Mouse (Mus musculus) MEL (cell line): ENCODE measurements around the gene Tmem274. TPM values are rescaled to one million over a fixed set of nuclear protein-coding genes. Genes with fewer than 3 reads are reported as not detected.
"Not testable (repeated sequence)": the region's sequence is repeated elsewhere in the genome, so short reads cannot be mapped to it uniquely, and the experiment has no call there.

ENCODE experiments used
- DNase-seq: peaks from one replicate; pipeline ENCODE4 v3.0.0; 2011; ENCODE audit warnings: low read depth, low spot score
- H3K27ac ChIP-seq: 2 replicates; pipeline ENCODE4 v1.5.1; 2012; ENCODE audit warnings: low read depth, mild to moderate bottlenecking, control low read depth, low read length, moderate library complexity; ENCODE audit not compliant: control insufficient read depth
- H3K27me3 ChIP-seq, 2 experiments: fragments of 150-350 bp in 1 of 2; sonication (generic) in 1 of 2; 2 replicates each; pipeline ENCODE4 v1.6.1; 2012; ENCODE audit warnings: low read length in 2 of 2, mild to moderate bottlenecking in 2 of 2, improper control_type of control experiment in 1 of 2, moderate library complexity in 1 of 2; ENCODE audit not compliant: insufficient read depth in 2 of 2, control insufficient read depth in 1 of 2
- H3K36me3 ChIP-seq, 2 experiments: 2 replicates each; pipeline ENCODE4 v1.6.1; 2012 to 2014; ENCODE audit warnings: low read length in 2 of 2, improper control_type of control experiment in 1 of 2, inconsistent platforms in 1 of 2, mild to moderate bottlenecking in 1 of 2; ENCODE audit not compliant: insufficient read depth in 2 of 2, control insufficient read depth in 1 of 2
- H3K4me1 ChIP-seq, 2 experiments: fragments of 150-350 bp in 1 of 2; sonication (generic) in 1 of 2; 2 replicates each; pipeline ENCODE4 v1.6.1; 2012; ENCODE audit warnings: low read length in 2 of 2, improper control_type of control experiment in 1 of 2, mild to moderate bottlenecking in 1 of 2; ENCODE audit not compliant: insufficient read depth in 2 of 2, control insufficient read depth in 1 of 2
- H3K4me3 ChIP-seq, 2 experiments: fragments of 150-350 bp in 1 of 2; sonication (generic) in 1 of 2; 2 replicates each; pipeline ENCODE4 v1.5.1; 2012; ENCODE audit warnings: low read depth in 2 of 2, low read length in 2 of 2, mild to moderate bottlenecking in 2 of 2, moderate library complexity in 2 of 2, control low read depth in 1 of 2, improper control_type of control experiment in 1 of 2; ENCODE audit not compliant: control insufficient read depth in 1 of 2, insufficient read depth in 1 of 2
- H3K79me2 ChIP-seq: 2 replicates; pipeline ENCODE4 v1.6.1; 2012; ENCODE audit warnings: mild to moderate bottlenecking, low read length, moderate library complexity; ENCODE audit not compliant: control insufficient read depth, poor library complexity, insufficient read depth
- H3K9ac ChIP-seq: 2 replicates; pipeline ENCODE4 v1.6.1; 2012; ENCODE audit warnings: low read depth, mild to moderate bottlenecking, control low read depth, low read length, moderate library complexity; ENCODE audit not compliant: control insufficient read depth, poor library complexity, severe bottlenecking
- H3K9me3 ChIP-seq: fragments of 150-350 bp; sonication (generic); replicated peaks from 2 replicates; pipeline ENCODE4 v1.6.1; 2012; ENCODE audit warnings: mild to moderate bottlenecking, low read length, improper control_type of control experiment, moderate library complexity; ENCODE audit not compliant: insufficient read depth
- CHD2 ChIP-seq: IDR thresholded peaks from 2 replicates; pipeline ENCODE4 v1.6.1; 2011; ENCODE audit warnings: low read length, improper control_type of control experiment
- CTCF ChIP-seq, 3 experiments: IDR thresholded peaks in 2 of 3; conservative IDR thresholded peaks in 1 of 3; 2 replicates each; pipeline ENCODE4 v1.5.1; 2011 to 2012; ENCODE audit warnings: low read length in 3 of 3, low read depth in 2 of 3, mild to moderate bottlenecking in 2 of 3, improper control_type of control experiment in 1 of 3, inconsistent platforms in 1 of 3, mixed read lengths in 1 of 3, moderate library complexity in 1 of 3; ENCODE audit not compliant: control insufficient read depth in 1 of 3, insufficient read depth in 1 of 3, poor library complexity in 1 of 3, severe bottlenecking in 1 of 3
- ELF1 ChIP-seq: IDR thresholded peaks from 2 replicates; pipeline ENCODE4 v1.6.1; 2014; ENCODE audit warnings: low read depth, mild to moderate bottlenecking, inconsistent platforms, low read length, improper control_type of control experiment, moderate library complexity
- GABPA ChIP-seq: IDR thresholded peaks from 2 replicates; pipeline ENCODE4 v1.6.1; 2012; ENCODE audit warnings: low read depth, mild to moderate bottlenecking, inconsistent platforms, low read length, improper control_type of control experiment, moderate library complexity
- GATA1 ChIP-seq: IDR thresholded peaks from 2 replicates; pipeline ENCODE4 v1.6.1; 2011; ENCODE audit warnings: low read depth, low read length, improper control_type of control experiment
- JUND ChIP-seq: IDR thresholded peaks from 2 replicates; pipeline ENCODE4 v1.6.1; 2011; ENCODE audit warnings: low read depth, mild to moderate bottlenecking, improper control_type of control experiment, low read length
- MAX ChIP-seq: IDR thresholded peaks from 2 replicates; pipeline ENCODE4 v1.6.1; 2011; ENCODE audit warnings: low read length, improper control_type of control experiment
- MXI1 ChIP-seq: IDR thresholded peaks from 2 replicates; pipeline ENCODE4 v1.6.1; 2011; ENCODE audit warnings: mild to moderate bottlenecking, low read depth, low read length, improper control_type of control experiment
- MYB ChIP-seq: IDR thresholded peaks from 2 replicates; pipeline ENCODE4 v1.6.1; 2011; ENCODE audit warnings: mild to moderate bottlenecking, low read depth, low read length, improper control_type of control experiment
- NELFE ChIP-seq: IDR thresholded peaks from 2 replicates; pipeline ENCODE4 v1.6.1; 2011; ENCODE audit warnings: low read depth, low read length, improper control_type of control experiment
- POLR2AphosphoS5 ChIP-seq: IDR thresholded peaks from 2 replicates; pipeline ENCODE4 v1.6.1; 2012; ENCODE audit warnings: low read depth, borderline replicate concordance, mild to moderate bottlenecking, inconsistent platforms, low read length, moderate library complexity, mixed read lengths
- RCOR1 ChIP-seq: IDR thresholded peaks from 2 replicates; pipeline ENCODE4 v1.6.1; 2012; ENCODE audit warnings: low read depth, mild to moderate bottlenecking, inconsistent platforms, low read length, improper control_type of control experiment
- SIN3A ChIP-seq: IDR thresholded peaks from 2 replicates; pipeline ENCODE4 v1.6.1; 2012; ENCODE audit warnings: low read length, improper control_type of control experiment, inconsistent platforms
- SMC3 ChIP-seq: IDR thresholded peaks from 2 replicates; pipeline ENCODE4 v1.6.1; 2011; ENCODE audit warnings: low read depth, low read length, improper control_type of control experiment
- TCF12 ChIP-seq: IDR thresholded peaks from 2 replicates; pipeline ENCODE4 v1.6.1; 2014; ENCODE audit warnings: low read depth, mild to moderate bottlenecking, inconsistent platforms, low read length, improper control_type of control experiment, moderate library complexity
- USF1 ChIP-seq: IDR thresholded peaks from 2 replicates; pipeline ENCODE4 v1.6.1; 2014; ENCODE audit warnings: low read depth, mild to moderate bottlenecking, inconsistent platforms, low read length, improper control_type of control experiment, moderate library complexity
- ZKSCAN1 ChIP-seq: IDR thresholded peaks from 2 replicates; pipeline ENCODE4 v1.6.1; 2012; ENCODE audit warnings: low read depth, mild to moderate bottlenecking, inconsistent platforms, low read length, improper control_type of control experiment, moderate library complexity
- ZMIZ1 ChIP-seq: IDR thresholded peaks from 2 replicates; pipeline ENCODE4 v1.6.1; 2012; ENCODE audit warnings: low read depth, mild to moderate bottlenecking, inconsistent platforms, low read length, improper control_type of control experiment, moderate library complexity
- ZNF384 ChIP-seq: IDR thresholded peaks from 2 replicates; pipeline ENCODE4 v1.6.1; 2012; ENCODE audit warnings: low read depth, mild to moderate bottlenecking, inconsistent platforms, low read length, improper control_type of control experiment
- polyA plus RNA-seq, 2 experiments: library from polyadenylated mRNA; stranded (reverse) in 1 of 2; unstranded in 1 of 2; fragments of >175 nt in 1 of 2; fragments of >200 nt in 1 of 2; gene quantifications; 2 replicates each; pipeline versions ENCODE4 v1.2.1 to v1.2.4; 2012; ENCODE audit warnings: low replicate concordance in 2 of 2, low read depth in 1 of 2; ENCODE audit not compliant: insufficient read length in 2 of 2, insufficient read depth in 1 of 2, missing spikeins in 1 of 2
- total RNA-seq: library from RNA; depleted of rRNA; stranded (reverse); fragments of 300-350 nt; gene quantifications from 2 replicates; pipeline ENCODE4 v1.2.3, GENCODE M21; 2012

Tmem274 gene
- total and polyA plus RNA-seq, 3 experiments: not detected

GRCm38 (mm10) chr4:149454263-149454662 is 22.9 kb upstream of the Tmem274 start:
- H3K36me3 ChIP-seq: no peaks in the 10 kb centered on the region
- H3K27me3 ChIP-seq: no peaks in the 10 kb centered on the region
- H3K27ac ChIP-seq: no peak overlapping the region
- no peak overlapping the region for H3K9ac ChIP-seq
- DNase-seq: no peak
- H3K79me2 ChIP-seq: no peaks in the 10 kb centered on the region
- no peaks in the 10 kb centered on the region for H3K9me3 ChIP-seq
- TF ChIP-seq POLR2AphosphoS5: no peak
- TF ChIP-seq MAX: no peak
- TF ChIP-seq SMC3: no peak
- no peak for TF ChIP-seq ZMIZ1
- TF ChIP-seq USF1: no peak
- TF ChIP-seq ELF1: no peak
- no peak for TF ChIP-seq JUND
- H3K4me1 ChIP-seq: no peaks in the 10 kb centered on the region
- no peak overlapping the region for H3K4me3 ChIP-seq

GRCm38 (mm10) chr4:149454879-149455278 is 22.3 kb upstream of the Tmem274 start, which contains the start of gene Rbp7:
Gene Rbp7, minus strand, starts transcription at chr4:149454978.
- Histone ChIP-seq H3K9me3 (no peaks in the 10 kb centered on the region), H3K36me3 (no peaks in the 10 kb centered on the region), H3K9ac (no peak within 1 kb of the TSS), H3K79me2 (no peaks in the 10 kb centered on the region), H3K27me3 (no peaks in the 10 kb centered on the region), H3K27ac (no peak within 1 kb of the TSS), H3K4me3 (no peak within 1 kb of the TSS), H3K4me1 (no peaks in the 10 kb centered on the region)
- TF ChIP-seq NELFE (no peak), CTCF (IDR thresholded peaks at IDR 0.05 in 2 of 3, conservative IDR thresholded peaks at IDR 0.05 in 1 of 3; ENCODE audit: control insufficient read depth in 1 of 3, insufficient read depth in 1 of 3, low read depth in 2 of 3, low read length in 3 of 3, poor library complexity in 1 of 3, severe bottlenecking in 1 of 3) (no peak), MYB (no peak)
- no peak for DNase-seq

- not testable (repeated sequence) for H3K27ac ChIP-seq, H3K27me3 ChIP-seq, H3K9ac ChIP-seq, H3K4me1 ChIP-seq, DNase-seq, H3K9me3 ChIP-seq, H3K79me2 ChIP-seq, H3K36me3 ChIP-seq, H3K4me3 ChIP-seq
Measured at GRCm38 (mm10) chr4:149457163-149457562, 20.0 kb upstream of the Tmem274 start.

- Histone ChIP-seq H3K4me3 (no peak overlapping the region), H3K79me2 (no peaks in the 10 kb centered on the region), H3K9ac (no peak overlapping the region), H3K9me3 (no peaks in the 10 kb centered on the region), H3K27me3 (no peaks in the 10 kb centered on the region), H3K36me3 (no peaks in the 10 kb centered on the region), H3K27ac (no peak overlapping the region), H3K4me1 (no peaks in the 10 kb centered on the region)
- DNase-seq: no peak
- TF ChIP-seq NELFE (no peak), RCOR1 (no peak), TCF12 (no peak), CHD2 (no peak), GATA1 (no peak), MXI1 (no peak), SIN3A (no peak), GABPA (no peak), ZNF384 (no peak), ZKSCAN1 (no peak), MYB (no peak)
Measured at GRCm38 (mm10) chr4:149457831-149458430, 19.2 kb upstream of the Tmem274 start.
